Mouse (Mus musculus) embryonic facial prominence, embryonic 15.5 days (tissue): ENCODE results near the gene Gtsf1l. TPM values are rescaled to one million over a fixed set of nuclear protein-coding genes. Genes with fewer than 3 reads are reported as not detected.

Experiments used
- ATAC-seq: fragments of 200-750 bp; cut with Nextera tagmentation; 2 replicates; pipeline ENCODE4 v1.8.0; 2017; ENCODE audit warnings: low read depth, moderate TSS enrichment; ENCODE audit not compliant: insufficient number of reproducible peaks, low FRiP score, low TSS enrichment
- H3K27ac ChIP-seq: fragments of 300-500 bp; sonication (generic); replicated peaks from 2 replicates; pipeline ENCODE4 v1.5.1; 2015; ENCODE audit warnings: mild to moderate bottlenecking, inconsistent platforms
- H3K27me3 ChIP-seq: fragments of 300-500 bp; sonication (generic); 2 replicates; pipeline ENCODE4 v1.6.1; 2015; ENCODE audit warnings: inconsistent platforms
- H3K36me3 ChIP-seq: fragments of 300-500 bp; sonication (generic); 2 replicates; pipeline ENCODE4 v1.6.1; 2015; ENCODE audit warnings: mild to moderate bottlenecking, inconsistent platforms
- H3K4me1 ChIP-seq: fragments of 300-500 bp; sonication (generic); 2 replicates; pipeline ENCODE4 v1.6.1; 2015; ENCODE audit warnings: inconsistent platforms
- H3K4me2 ChIP-seq: fragments of 300-500 bp; sonication (generic); replicated peaks from 2 replicates; pipeline ENCODE4 v1.6.1; 2015; ENCODE audit warnings: mild to moderate bottlenecking, inconsistent platforms
- H3K4me3 ChIP-seq: fragments of 300-500 bp; sonication (generic); replicated peaks from 2 replicates; pipeline ENCODE4 v1.5.1; 2015; ENCODE audit warnings: mild to moderate bottlenecking, inconsistent platforms
- H3K9ac ChIP-seq: fragments of 300-500 bp; sonication (generic); 2 replicates; pipeline ENCODE4 v1.6.1; 2015; ENCODE audit warnings: inconsistent platforms
- H3K9me3 ChIP-seq: fragments of 300-500 bp; sonication (generic); replicated peaks from 2 replicates; pipeline ENCODE4 v1.6.1; 2016; ENCODE audit warnings: inconsistent platforms
- WGBS: fragments of 180-500 bp; shearing (Covaris S2); methylation state at CpG from one replicate; pipeline ENCODE4 v1.1.7; 2015; 5-methylcytosine and 5-hydroxymethylcytosine counted together
- polyA plus RNA-seq: library from polyadenylated mRNA; unstranded; fragments of >200 nt; fragmentation: Nextera tagmentation; extraction: Ambion mirVana; gene quantifications from 2 replicates; pipeline ENCODE4 v1.2.1, GENCODE M21; 2015

Gene Gtsf1l
- polyA plus RNA-seq, 1 experiment from 2014 or later: 0.48 TPM

DNA sequence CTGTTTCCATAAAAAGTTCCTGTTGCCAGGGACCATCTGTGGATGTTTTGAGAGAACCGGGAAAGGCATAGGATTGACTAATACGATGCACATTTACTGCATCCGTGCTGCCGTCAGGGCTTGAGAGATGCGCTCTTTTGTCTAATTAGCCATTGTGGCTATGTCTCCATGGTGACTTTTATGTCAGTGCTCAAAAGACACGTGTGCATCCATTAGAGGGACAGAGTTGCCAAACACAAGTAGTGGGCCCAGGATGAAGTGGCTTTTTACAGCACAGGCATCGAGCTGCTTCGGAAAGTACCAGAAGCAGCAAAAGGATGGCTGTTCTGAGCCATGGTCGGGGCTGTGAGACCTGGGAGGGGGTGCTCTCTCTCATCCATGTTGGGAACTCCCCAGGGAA is 20.7 kb upstream of the Gtsf1l start:
- Histone ChIP-seq H3K4me3 (no peak overlapping the region), H3K4me2 (no peak overlapping the region), H3K36me3 (no peaks in the 10 kb centered on the region), H3K9ac (no peak overlapping the region), H3K27ac (no peak overlapping the region), H3K9me3 (no peaks in the 10 kb centered on the region), H3K27me3 (no peaks in the 10 kb centered on the region), H3K4me1 (peaks cover 10% of the 10 kb centered on the region; the same call in 1 of the 2 replicates)
- 46% methylated on average over 9 of the region's 9 CpGs for WGBS
- ATAC-seq: no peak

DNA sequence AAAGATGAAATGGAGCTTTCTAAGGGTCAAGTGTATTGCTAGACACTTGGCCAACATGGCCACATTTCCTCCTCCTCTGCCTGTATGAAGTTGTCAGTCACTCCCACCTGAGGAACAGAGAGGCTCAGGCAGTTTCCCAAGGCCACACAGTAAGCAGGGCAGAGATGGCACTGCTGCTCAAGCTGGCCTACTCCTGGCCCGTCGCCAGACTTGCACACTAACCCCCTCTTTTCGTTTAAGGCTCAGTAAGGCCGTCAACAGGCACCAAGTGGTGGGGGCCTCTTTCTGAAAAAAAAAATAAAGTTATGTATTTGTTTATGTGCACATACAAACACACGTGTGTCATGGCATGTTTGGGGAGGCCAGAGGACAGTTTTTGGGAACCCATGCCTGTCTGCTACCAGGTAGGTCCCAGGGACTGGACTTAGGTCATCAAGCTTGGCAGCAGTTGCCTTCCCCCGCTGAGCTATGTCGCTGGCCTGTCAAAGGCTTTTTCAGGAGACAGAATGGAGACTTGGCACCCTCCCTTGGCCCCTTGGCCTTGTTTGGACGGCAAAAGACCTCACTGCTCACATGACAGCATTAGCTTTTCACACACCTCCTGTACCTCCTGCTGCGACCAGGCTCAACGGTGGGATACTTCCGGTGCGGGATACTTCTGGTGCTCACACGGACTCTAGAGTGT is 16.6 kb upstream of the Gtsf1l start:
- Histone ChIP-seq H3K4me3 (no peak overlapping the region), H3K36me3 (no peaks in the 10 kb centered on the region), H3K27me3 (no peaks in the 10 kb centered on the region), H3K27ac (no peak overlapping the region), H3K9me3 (no peaks in the 10 kb centered on the region), H3K4me2 (no peak overlapping the region), H3K4me1 (peaks cover 21% of the 10 kb centered on the region), H3K9ac (no peak overlapping the region)
- WGBS: 82% methylated on average over 13 of the region's 13 CpGs
- no peak for ATAC-seq

DNA sequence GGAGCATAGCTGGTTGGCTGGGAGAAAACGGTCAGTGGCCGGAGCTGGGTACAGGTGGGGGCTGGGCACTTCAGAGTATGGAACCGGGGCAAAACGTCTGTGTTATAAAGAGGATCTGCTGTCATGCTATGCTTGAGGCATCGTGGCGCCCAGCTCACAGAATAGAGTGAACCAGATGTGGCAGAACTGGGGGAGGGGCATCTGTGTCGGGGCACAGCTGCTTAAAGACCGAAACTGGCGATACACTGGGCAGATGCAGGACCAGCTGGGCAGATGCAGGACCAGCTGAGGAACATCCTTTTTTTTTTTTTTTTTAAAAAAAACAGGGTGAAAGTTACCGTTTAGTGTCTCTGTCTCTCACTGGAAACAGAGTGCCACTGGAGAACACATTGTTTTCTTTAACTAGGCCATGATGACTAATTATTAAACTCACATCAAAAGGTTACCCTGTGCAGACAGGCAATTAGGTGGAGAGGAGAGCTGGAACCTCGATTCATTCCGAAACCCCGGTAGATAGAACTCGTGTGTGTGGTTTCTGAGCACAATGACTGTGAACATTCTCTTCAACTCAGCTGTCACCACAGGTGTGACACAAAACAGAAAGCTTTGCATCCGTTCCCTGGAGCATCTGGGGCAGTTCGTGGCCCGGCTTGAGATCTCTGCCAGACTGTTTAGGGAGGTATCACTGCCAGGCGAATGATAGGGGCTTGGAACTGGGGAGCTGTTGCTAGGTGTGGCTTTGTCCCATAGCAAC is 15.4 kb upstream of the Gtsf1l start:
- WGBS: 24% methylated on average over 18 of the region's 18 CpGs
- no peak for ATAC-seq

GRCm38 (mm10) chr2:163102216-163102615 is 14.6 kb upstream of the Gtsf1l start:
- Histone ChIP-seq H3K27me3 (0 out of 2 replicates have a peak, but pooled peaks cover 2% of the 10 kb centered on the region), H3K36me3 (no peaks in the 10 kb centered on the region), H3K27ac (no peak overlapping the region), H3K4me1 (peaks cover 21% of the 10 kb centered on the region), H3K4me2 (no peak overlapping the region), H3K4me3 (no peak overlapping the region), H3K9ac (no peak overlapping the region), H3K9me3 (no peaks in the 10 kb centered on the region)
- peak; percentile 20; the same call in 1 of the 2 replicates for ATAC-seq
- WGBS: 41% methylated on average over 7 of the region's 7 CpGs

More for the DNA sequence above, 15.4 kb upstream of the Gtsf1l start:
- Histone ChIP-seq H3K9me3 (no peaks in the 10 kb centered on the region), H3K4me2 (no peak overlapping the region), H3K27ac (0 out of 2 replicates have a peak overlapping the region, but pooled peaks have one; percentile 17), H3K9ac (no peak overlapping the region), H3K4me3 (no peak overlapping the region), H3K4me1 (peaks cover 21% of the 10 kb centered on the region), H3K36me3 (no peaks in the 10 kb centered on the region), H3K27me3 (0 out of 2 replicates have a peak, but pooled peaks cover 2% of the 10 kb centered on the region)

DNA sequence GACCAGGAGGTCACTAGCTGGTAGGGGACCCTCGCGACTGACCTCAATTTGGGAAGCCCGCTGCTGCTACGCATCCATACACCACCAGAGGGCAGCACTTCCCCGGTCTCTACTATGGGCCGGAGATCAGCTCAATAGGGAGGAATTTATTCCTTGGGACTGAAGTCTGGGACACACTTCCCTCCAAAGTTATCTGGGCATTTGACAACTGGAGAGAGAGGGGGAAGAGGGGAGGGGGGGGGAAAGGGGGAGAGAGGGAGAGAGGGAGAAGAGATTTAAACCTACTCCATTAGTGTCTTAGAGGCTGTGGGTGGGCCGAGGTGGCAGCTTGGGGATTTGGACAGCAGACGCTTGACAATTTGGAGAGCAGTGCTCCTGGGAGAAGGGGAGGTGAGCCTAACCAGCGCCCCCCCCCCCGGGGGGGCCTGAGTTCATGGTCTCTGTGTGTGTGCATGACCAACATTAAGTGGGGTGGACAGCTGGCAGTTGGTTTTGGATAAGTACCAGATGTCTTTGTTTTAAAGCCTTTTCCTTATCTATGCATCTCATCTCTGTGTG is 14.1 kb upstream of the Gtsf1l start:
- peak; percentile 44; the same call in 1 of the 2 replicates for ATAC-seq
- Histone ChIP-seq H3K4me1 (peaks cover 21% of the 10 kb centered on the region), H3K9me3 (no peaks in the 10 kb centered on the region), H3K27me3 (0 out of 2 replicates have a peak, but pooled peaks cover 2% of the 10 kb centered on the region), H3K4me2 (no peak overlapping the region), H3K36me3 (no peaks in the 10 kb centered on the region), H3K4me3 (no peak overlapping the region), H3K27ac (no peak overlapping the region), H3K9ac (no peak overlapping the region)
- 2% methylated on average over 10 of the region's 10 CpGs for WGBS

DNA sequence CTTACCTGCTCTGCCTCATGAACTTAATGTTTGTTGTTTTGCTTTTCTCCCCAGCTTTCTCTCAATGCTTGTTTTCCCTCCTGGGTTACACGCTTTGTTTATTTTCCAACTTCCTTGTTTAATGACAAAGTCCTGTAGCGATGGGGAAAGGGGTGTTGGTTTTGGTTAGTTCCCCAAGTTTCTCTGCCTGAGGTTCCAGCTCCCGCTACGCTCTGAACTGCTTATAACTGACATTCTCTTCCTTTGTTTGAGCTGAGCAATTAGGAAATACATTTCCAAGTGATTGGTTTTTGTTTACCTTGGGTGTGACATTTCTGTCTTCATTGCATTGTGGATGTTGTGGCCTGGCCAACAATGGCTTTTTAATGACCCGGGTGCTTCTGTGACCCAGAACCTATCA is 12.9 kb upstream of the Gtsf1l start:
- Histone ChIP-seq H3K27me3 (0 out of 2 replicates have a peak, but pooled peaks cover 2% of the 10 kb centered on the region), H3K4me3 (no peak overlapping the region), H3K27ac (no peak overlapping the region), H3K36me3 (no peaks in the 10 kb centered on the region), H3K4me1 (peaks cover 21% of the 10 kb centered on the region), H3K4me2 (no peak overlapping the region), H3K9ac (no peak overlapping the region), H3K9me3 (no peaks in the 10 kb centered on the region)
- no peak for ATAC-seq
- 63% methylated on average over 5 of the region's 5 CpGs for WGBS

GRCm38 (mm10) chr2:163099919-163100318 is 12.3 kb upstream of the Gtsf1l start:
- H3K27me3 ChIP-seq: 0 out of 2 replicates have a peak, but pooled peaks cover 2% of the 10 kb centered on the region
- no peak for ATAC-seq
- no peak overlapping the region for H3K27ac ChIP-seq
- no peaks in the 10 kb centered on the region for H3K36me3 ChIP-seq
- no peak overlapping the region for H3K4me3 ChIP-seq
- H3K9ac ChIP-seq: no peak overlapping the region
- H3K4me1 ChIP-seq: peaks cover 21% of the 10 kb centered on the region
- no peak overlapping the region for H3K4me2 ChIP-seq
- 42% methylated on average over 8 of the region's 8 CpGs for WGBS
- no peaks in the 10 kb centered on the region for H3K9me3 ChIP-seq

DNA sequence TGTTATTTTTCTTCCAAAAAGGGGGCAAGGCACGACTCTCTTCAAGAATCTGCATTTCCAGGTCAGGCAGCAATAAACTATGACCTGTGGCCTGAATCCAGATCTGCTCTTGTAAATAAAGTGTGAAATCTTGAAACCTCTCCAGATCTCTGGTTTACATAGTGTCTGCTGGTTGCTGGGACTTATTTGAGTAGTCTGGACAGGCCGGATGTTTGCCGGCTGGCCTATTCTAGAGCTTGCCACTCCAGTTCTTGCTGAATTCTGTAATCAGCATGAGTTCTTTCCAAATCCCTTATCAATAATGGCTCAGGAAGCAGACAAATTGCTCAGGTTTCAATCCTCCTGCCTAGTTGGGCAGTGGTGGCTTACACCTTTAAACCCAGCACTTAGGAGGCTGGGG is 8.1 kb upstream of the Gtsf1l start:
- no peaks in the 10 kb centered on the region for H3K36me3 ChIP-seq
- no peaks in the 10 kb centered on the region for H3K9me3 ChIP-seq
- no peak overlapping the region for H3K9ac ChIP-seq
- no peak for ATAC-seq
- WGBS: 65% methylated on average over 3 of the region's 3 CpGs
- H3K4me2 ChIP-seq: no peak overlapping the region
- 0 out of 2 replicates have a peak, but pooled peaks cover 2% of the 10 kb centered on the region for H3K27me3 ChIP-seq
- no peak overlapping the region for H3K4me3 ChIP-seq
- H3K4me1 ChIP-seq: no peaks in the 10 kb centered on the region
- H3K27ac ChIP-seq: no peak overlapping the region

GRCm38 (mm10) chr2:163094909-163095308 is 7.3 kb upstream of the Gtsf1l start:
- WGBS: 96% methylated on average over 10 of the region's 10 CpGs
- no peaks in the 10 kb centered on the region for H3K4me1 ChIP-seq
- no peak overlapping the region for H3K27ac ChIP-seq
- no peak overlapping the region for H3K4me3 ChIP-seq
- ATAC-seq: no peak
- H3K27me3 ChIP-seq: 0 out of 2 replicates have a peak, but pooled peaks cover 2% of the 10 kb centered on the region
- H3K4me2 ChIP-seq: no peak overlapping the region
- H3K36me3 ChIP-seq: no peaks in the 10 kb centered on the region
- H3K9me3 ChIP-seq: no peaks in the 10 kb centered on the region
- no peak overlapping the region for H3K9ac ChIP-seq

DNA sequence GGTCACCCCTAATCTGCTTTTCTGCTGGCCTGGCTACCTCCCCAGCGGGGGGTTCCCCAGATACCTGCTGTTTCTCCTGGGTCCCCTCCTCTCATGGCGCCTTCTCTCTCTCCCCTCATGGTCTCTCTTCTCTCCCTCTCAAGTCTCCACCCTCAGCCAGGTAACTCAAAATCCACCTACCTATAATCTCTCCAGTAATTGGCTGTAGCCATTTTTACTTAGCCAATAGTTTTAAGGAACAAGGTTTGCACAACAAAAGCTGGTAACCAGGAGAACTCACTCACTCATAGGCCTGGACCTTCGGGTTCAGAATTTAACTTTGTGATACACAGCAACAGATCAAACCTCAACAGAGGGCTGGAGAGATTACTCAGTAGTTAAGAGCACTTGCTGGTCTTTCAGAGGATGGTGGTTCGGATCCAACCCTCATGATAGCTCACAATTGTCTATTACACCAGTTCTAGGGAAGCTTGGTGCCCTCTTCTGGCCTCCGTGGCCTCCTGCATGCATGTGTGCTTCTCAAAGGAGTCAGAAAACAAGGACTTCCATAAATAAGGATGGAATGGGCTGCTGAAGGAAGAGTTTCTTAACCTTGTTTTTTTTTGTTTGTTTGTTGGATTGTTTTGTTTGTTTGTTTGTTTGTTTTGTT is 1.9 kb upstream of the Gtsf1l start:
- WGBS: 75% methylated on average over 5 of the region's 5 CpGs
- Histone ChIP-seq H3K27me3 (no peaks in the 10 kb centered on the region), H3K4me1 (no peaks in the 10 kb centered on the region), H3K36me3 (no peaks in the 10 kb centered on the region), H3K27ac (no peak overlapping the region), H3K9ac (no peak overlapping the region), H3K4me2 (no peak overlapping the region), H3K9me3 (no peaks in the 10 kb centered on the region), H3K4me3 (no peak overlapping the region)
- no peak for ATAC-seq

DNA sequence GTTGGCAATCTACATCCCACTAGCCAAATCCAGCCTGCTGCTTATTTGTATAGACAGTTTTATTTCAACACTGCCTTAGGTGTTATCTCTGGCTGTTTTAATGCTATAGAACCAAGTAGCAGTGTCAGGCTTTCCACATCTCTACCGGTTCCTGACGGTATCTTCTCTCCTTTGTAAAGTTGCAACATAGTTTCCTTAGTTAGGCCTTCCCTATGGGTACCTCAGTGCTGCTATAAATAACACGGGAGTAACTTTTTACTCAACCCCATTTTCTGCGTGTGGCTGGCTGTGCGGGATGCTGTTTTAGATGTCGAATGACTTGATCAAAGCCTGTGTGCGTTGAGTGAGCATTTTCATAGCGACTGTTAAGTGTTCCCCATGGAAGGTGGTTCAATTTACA is 1.1 kb downstream of the Gtsf1l start:
- Histone ChIP-seq H3K4me1 (no peaks in the 10 kb centered on the region), H3K36me3 (no peaks in the 10 kb centered on the region), H3K9me3 (no peaks in the 10 kb centered on the region), H3K27me3 (no peaks in the 10 kb centered on the region), H3K27ac (no peak overlapping the region), H3K4me3 (no peak overlapping the region), H3K9ac (no peak overlapping the region), H3K4me2 (no peak overlapping the region)
- no peak for ATAC-seq
- WGBS: 68% methylated on average over 8 of the region's 8 CpGs
